Mouse (Mus musculus): Measurements from ENCODE around the gene Prl2c5.
"Not testable (repeated sequence)": the region's sequence is repeated elsewhere in the genome, so short reads cannot be mapped to it uniquely, and the experiment has no call there.

Gene Prl2c5

GRCm38 (mm10) chr13:13182415-13182814 lies at the start of gene Prl2c5:
Gene Prl2c5, plus strand, starts transcription at chr13:13182715.
- DNase-seq (ENCODE audit: low spot score in 2 of 2) = not testable (repeated sequence)

GRCm38 (mm10) chr13:13162777-13163485 lies 19.6 kb upstream of the Prl2c5 start:
- DNase-seq (ENCODE audit: low spot score in 2 of 2) = not testable (repeated sequence)

DNA sequence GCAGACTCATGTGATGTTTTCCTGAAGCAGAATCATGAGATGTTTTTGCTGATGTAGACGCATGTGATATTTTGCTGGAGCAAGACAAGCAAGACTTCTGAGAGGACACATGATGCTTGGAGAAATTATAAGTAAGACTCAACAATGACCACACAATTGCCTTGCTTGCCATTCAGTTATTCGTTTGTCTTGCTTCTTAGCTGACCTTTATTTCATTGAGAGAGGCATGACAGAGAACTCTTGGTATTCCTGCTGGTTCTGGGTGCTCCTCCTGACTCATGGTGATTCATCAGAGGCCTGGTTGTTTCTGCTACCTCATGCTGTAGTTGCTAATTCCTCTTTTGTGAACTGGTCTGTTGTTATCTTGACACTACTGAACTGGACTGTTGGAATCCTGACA lies 13.9 kb upstream of the Prl2c5 start:
- not testable (repeated sequence) for DNase-seq (ENCODE audit: low spot score in 2 of 2)

DNA sequence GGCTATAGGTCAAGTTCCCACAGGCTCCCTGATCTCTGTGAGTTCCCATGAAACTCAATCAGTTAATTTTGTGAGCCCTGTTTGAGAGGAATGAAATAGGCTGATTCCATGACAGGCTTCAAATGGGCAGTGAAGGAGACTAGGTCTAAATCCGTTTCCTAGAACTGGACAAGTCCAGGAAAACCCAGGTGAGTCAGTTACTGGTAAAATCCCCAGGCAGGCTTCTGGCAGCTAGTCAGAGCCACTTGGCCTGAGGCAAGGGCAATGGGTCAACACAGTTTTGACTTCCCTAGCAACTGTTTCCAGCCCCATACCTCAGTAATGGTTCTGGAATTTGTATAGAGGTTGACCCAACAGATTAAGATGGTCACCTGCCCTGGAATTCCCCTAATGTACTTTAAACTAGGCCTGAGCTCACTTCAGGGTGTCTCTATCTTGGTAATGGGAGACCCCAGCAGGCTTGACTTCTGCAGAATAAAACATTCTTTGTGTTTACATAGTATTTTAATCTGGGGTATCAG lies 8.8 kb upstream of the Prl2c5 start:
- not testable (repeated sequence) for DNase-seq (ENCODE audit: low spot score in 2 of 2)

- not testable (repeated sequence) for DNase-seq (ENCODE audit: low spot score in 2 of 2)
Observed at GRCm38 (mm10) chr13:13175736-13176135, 6.8 kb upstream of the Prl2c5 start.

GRCm38 (mm10) chr13:13211168-13211567 lies 28.7 kb downstream of the Prl2c5 start:
- not testable (repeated sequence) for DNase-seq (ENCODE audit: low spot score in 2 of 2)

- not testable (repeated sequence) for DNase-seq (ENCODE audit: low spot score in 2 of 2)
Observed at GRCm38 (mm10) chr13:13216363-13216762, 33.8 kb downstream of the Prl2c5 start.

DNA sequence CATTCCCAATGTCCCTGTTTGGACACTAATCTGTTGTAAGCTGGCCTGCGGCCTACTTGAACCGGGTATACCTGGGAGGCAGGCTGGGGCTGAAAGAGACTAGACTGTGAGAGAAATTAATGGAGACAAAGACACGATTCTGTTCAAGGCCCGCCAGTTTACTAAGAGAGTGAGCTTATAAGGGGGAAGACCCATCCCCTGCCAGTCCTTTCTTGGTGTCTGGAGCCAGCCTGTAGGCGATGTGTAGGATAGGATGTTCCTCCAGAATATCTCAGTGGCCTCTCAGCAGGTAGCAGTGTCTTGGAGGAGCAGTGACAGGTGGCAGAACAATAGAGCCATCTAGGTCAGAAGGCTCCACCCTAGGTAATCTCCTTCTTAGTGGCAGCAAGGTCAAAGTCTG lies 37.7 kb downstream of the Prl2c5 start:
- DNase-seq (ENCODE audit: low spot score in 2 of 2) = not testable (repeated sequence)

GRCm38 (mm10) chr13:13237456-13237855 lies 54.9 kb downstream of the Prl2c5 start:
- DNase-seq (ENCODE audit: low spot score in 2 of 2) = peak; percentile 30 to 49

All from urinary bladder, postnatal 36 days (tissue).